8 mouse cellular contexts compared by ENCODE assay signal in genomic region chr14:29722386-29723221, GRCm38 (mm10). TPM values are rescaled to one million over a fixed set of nuclear protein-coding genes. Genes with fewer than 3 reads are reported as not detected.
DNase-seq lines count a peak whose midpoint lies in the region; ATAC-seq and TF ChIP-seq lines count a peak whose summit lies in the region.

No protein-coding gene starts in this region.

- peak overlapping the region; percentile 70 for H3K4me3 ChIP-seq in kidney, embryonic 14.5 days (ENCODE audit: low read length)
- H3K4me3 ChIP-seq in forebrain, embryonic 11.5 days (ENCODE audit: low read depth, low read length) = peak overlapping the region; percentile 61
- peak overlapping the region; percentile 69 for H3K4me3 ChIP-seq in hindbrain, postnatal 0 days (ENCODE audit: low read length)
- peak overlapping the region; percentile 50 for H3K4me3 ChIP-seq in liver, embryonic 13.5 days (replicated peaks)

- peaks cover 57% of the 10 kb centered on the region for H3K27me3 ChIP-seq in kidney, embryonic 14.5 days (ENCODE audit: control insufficient read depth, insufficient read depth, low read length)
- H3K27me3 ChIP-seq in forebrain, embryonic 11.5 days (ENCODE audit: control insufficient read depth, insufficient read depth, low read length) = peaks cover 45% of the 10 kb centered on the region
- no peaks in the 10 kb centered on the region for H3K27me3 ChIP-seq in hindbrain, postnatal 0 days (ENCODE audit: insufficient read depth, low read length)
- H3K27me3 ChIP-seq in liver, embryonic 13.5 days = peaks cover 92% of the 10 kb centered on the region

- peak overlapping the region; percentile 98 for H3K4me2 ChIP-seq in kidney, embryonic 14.5 days (replicated peaks; ENCODE audit: low read depth, low read length)
- peak overlapping the region; percentile 99 for H3K4me2 ChIP-seq in forebrain, embryonic 11.5 days (ENCODE audit: low read depth, low read length, severe bottlenecking)
- H3K4me2 ChIP-seq in hindbrain, postnatal 0 days (ENCODE audit: low read depth, low read length) = peak overlapping the region; percentile 98
- peak overlapping the region; percentile 69 for H3K4me2 ChIP-seq in liver, embryonic 13.5 days

- H3K27ac ChIP-seq in kidney, embryonic 14.5 days (ENCODE audit: low read depth, low read length) = peak overlapping the region; percentile 38; the same call in 1 of the 2 replicates
- no peak overlapping the region for H3K27ac ChIP-seq in forebrain, embryonic 11.5 days (ENCODE audit: low read depth, low read length)
- peak overlapping the region; percentile 59 for H3K27ac ChIP-seq in hindbrain, postnatal 0 days
- no peak overlapping the region for H3K27ac ChIP-seq in liver, embryonic 13.5 days

- no peak for DNase-seq in kidney, postnatal 25 days
- peak; percentile 56 for DNase-seq in adrenal gland, postnatal 25 days
- DNase-seq in forebrain, embryonic 11.5 days (ENCODE audit: low spot score) = peak; percentile 81
- DNase-seq in hindbrain, postnatal 0 days (ENCODE audit: low spot score) = peak; percentile 70
- DNase-seq in liver, embryonic 13.5 days = no peak
- DNase-seq in right cerebral cortex, postnatal 14 days = peak; percentile 61
- no peak for DNase-seq in spleen, postnatal 14 days (ENCODE audit: low spot score in 2 of 2)

- H3K9ac ChIP-seq in kidney, embryonic 14.5 days (ENCODE audit: low read depth, low read length) = peak overlapping the region; percentile 64
- peak overlapping the region; percentile 83 for H3K9ac ChIP-seq in forebrain, embryonic 11.5 days (ENCODE audit: low read length)
- peak overlapping the region; percentile 61 for H3K9ac ChIP-seq in hindbrain, postnatal 0 days (replicated peaks; ENCODE audit: low read length)
- H3K9ac ChIP-seq in liver, embryonic 13.5 days = no peak overlapping the region

- 0% methylated on average over 75 of the region's 76 CpGs for WGBS in kidney, embryonic 14.5 days
- under 1% methylated on average over 76 of the region's 76 CpGs for WGBS in forebrain, embryonic 11.5 days
- WGBS in hindbrain, postnatal 0 days = under 1% methylated on average over 75 of the region's 76 CpGs
- 1% methylated on average over 76 of the region's 76 CpGs for WGBS in liver, embryonic 13.5 days (ENCODE audit: insufficient replicate concordance)

- ATAC-seq in kidney, embryonic 14.5 days (ENCODE audit: low FRiP score, low TSS enrichment) = peak; percentile 62
- ATAC-seq in forebrain, embryonic 11.5 days (replicated peaks; ENCODE audit: low FRiP score) = peak; percentile 78
- peak; percentile 68 for ATAC-seq in hindbrain, postnatal 0 days
- ATAC-seq in liver, embryonic 13.5 days (ENCODE audit: low read depth) = no peak

- TF ChIP-seq CTCF in hindbrain, postnatal 0 days (IDR thresholded peaks at IDR 0.05; ENCODE audit: low read depth) = 0 out of 2 replicates have a peak, but pooled peaks have one; percentile 10

- H3K4me1 ChIP-seq in kidney, embryonic 14.5 days (ENCODE audit: control insufficient read depth, insufficient read depth, low read length) = no peaks in the 10 kb centered on the region; the same call in 1 of the 2 replicates
- peaks cover 9% of the 10 kb centered on the region for H3K4me1 ChIP-seq in forebrain, embryonic 11.5 days (replicated peaks; ENCODE audit: control insufficient read depth, insufficient read depth, low read length)
- H3K4me1 ChIP-seq in hindbrain, postnatal 0 days (ENCODE audit: insufficient read depth, low read length) = no peaks in the 10 kb centered on the region
- H3K4me1 ChIP-seq in liver, embryonic 13.5 days (replicated peaks) = 0 out of 2 replicates have a peak, but pooled peaks cover 4% of the 10 kb centered on the region

- H3K9me3 ChIP-seq in kidney, embryonic 14.5 days (ENCODE audit: control insufficient read depth, low read length) = no peaks in the 10 kb centered on the region
- H3K9me3 ChIP-seq in forebrain, embryonic 11.5 days (ENCODE audit: control insufficient read depth, low read length) = no peaks in the 10 kb centered on the region
- no peaks in the 10 kb centered on the region for H3K9me3 ChIP-seq in hindbrain, postnatal 0 days (ENCODE audit: low read length)
- H3K9me3 ChIP-seq in liver, embryonic 13.5 days (replicated peaks) = no peaks in the 10 kb centered on the region

- H3K36me3 ChIP-seq in kidney, embryonic 14.5 days (ENCODE audit: control insufficient read depth, insufficient read depth, low read length) = no peaks in the 10 kb centered on the region
- no peaks in the 10 kb centered on the region for H3K36me3 ChIP-seq in forebrain, embryonic 11.5 days (ENCODE audit: control insufficient read depth, insufficient read depth, low read length)
- no peaks in the 10 kb centered on the region for H3K36me3 ChIP-seq in hindbrain, postnatal 0 days (ENCODE audit: insufficient read depth, low read length)
- no peaks in the 10 kb centered on the region for H3K36me3 ChIP-seq in liver, embryonic 13.5 days

RNA-seq across cellular contexts. Expression of gene Cacna2d3, which starts 0.9 kb away (rescaled TPM):
- 3.9 and 4.4 TPM in 2 replicates for polyA plus RNA-seq in kidney, embryonic 14.5 days (2014; fragmentation: Nextera tagmentation; extraction: Ambion mirVana)
- 3.7 and 6.0 TPM in 2 replicates for total RNA-seq in adrenal gland, postnatal 25 days (2021)
- polyA plus RNA-seq in forebrain, embryonic 11.5 days (2014; fragmentation: Nextera tagmentation; extraction: Ambion mirVana) = 4.5 and 5.1 TPM in 2 replicates
- total RNA-seq in hindbrain, postnatal 0 days (2014; rRNA removed) = 27.3 and 39.0 TPM in 2 replicates
- polyA plus RNA-seq in hindbrain, postnatal 0 days (2015; fragmentation: Nextera tagmentation; extraction: Ambion mirVana) = 36.5 and 37.6 TPM in 2 replicates
- polyA plus RNA-seq in liver, embryonic 13.5 days (2015; fragmentation: Nextera tagmentation; extraction: Ambion mirVana) = 0.12 and 0.16 TPM in 2 replicates

Comparison
In these comparisons a context has a peak if more than half of its experiments do, and no peak if none do; other contexts are left out.
1. H3K27ac ChIP-seq: peak in kidney, embryonic 14.5 days (single experiment) and hindbrain, postnatal 0 days (single experiment); none in forebrain, embryonic 11.5 days (single experiment) and liver, embryonic 13.5 days (single experiment).
2. DNase-seq: peak in adrenal gland, postnatal 25 days (single experiment), forebrain, embryonic 11.5 days (single experiment), hindbrain, postnatal 0 days (single experiment) and right cerebral cortex, postnatal 14 days (single experiment); none in kidney, postnatal 25 days (0 of 2), liver, embryonic 13.5 days (single experiment) and spleen, postnatal 14 days (0 of 2).
3. Peak in every context shown above with its lines, with median percentiles within 50 percentile points of each other: H3K4me2 ChIP-seq and H3K4me3 ChIP-seq.